Mouse (Mus musculus): ENCODE data around the gene Tspan9. TPM values are rescaled to one million over a fixed set of nuclear protein-coding genes. Genes with fewer than 3 reads are reported as not detected.
A peak's percentile ranks its signal among the peaks of the same experiment; 100 is the strongest.

Tspan9 gene
- polyA plus RNA-seq, 1 experiment from 2014 or later: 77.3 TPM

DNA sequence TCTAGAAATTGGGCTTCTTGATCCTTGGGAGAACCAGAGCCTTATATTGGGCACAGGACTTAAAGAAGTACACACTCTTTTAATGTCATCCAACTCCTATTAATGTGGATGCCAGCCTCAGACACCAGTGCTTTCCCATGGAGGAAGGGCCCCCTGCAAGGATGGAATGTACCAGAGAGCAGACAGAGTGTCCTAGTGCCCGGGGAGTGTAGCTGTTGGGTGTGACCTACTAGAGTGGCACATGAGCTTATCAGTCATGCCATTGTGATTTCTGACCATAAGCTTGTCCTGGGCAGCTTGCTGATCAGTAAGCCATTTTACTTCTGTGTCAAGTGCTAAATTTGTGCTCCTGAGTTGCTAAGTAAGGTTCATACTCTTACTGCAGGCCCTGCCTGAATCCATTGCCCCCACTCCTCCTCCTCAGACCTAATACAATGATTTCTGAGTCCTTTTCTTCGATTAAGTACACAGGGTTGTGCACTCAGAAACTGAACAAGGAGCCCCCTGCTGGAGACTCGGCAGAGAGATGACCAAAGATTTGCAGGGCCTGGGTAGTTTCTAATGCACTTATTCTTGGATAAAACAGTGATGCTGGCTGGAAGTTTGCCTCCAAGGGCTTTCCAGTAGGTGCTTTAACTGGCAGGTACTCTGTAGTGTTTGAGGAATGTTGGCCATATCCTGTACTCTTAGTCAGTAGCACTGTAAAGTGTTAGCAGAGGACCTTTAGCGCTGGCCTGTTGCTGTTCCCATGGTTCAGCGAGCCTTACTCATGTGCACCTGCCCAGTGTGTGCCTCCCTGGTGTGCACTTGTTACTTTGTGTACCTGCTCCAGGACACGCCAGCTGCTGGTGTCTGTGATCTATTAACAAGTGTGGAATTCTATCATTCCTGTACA, 25.6 kb upstream of the Tspan9 start:
- no peaks in the 10 kb centered on the region for H3K36me3 ChIP-seq (ENCODE audit: control insufficient read depth, insufficient read depth, low read length)
- H3K27ac ChIP-seq (replicated peaks): no peak overlapping the region
- no peak overlapping the region for H3K4me2 ChIP-seq (replicated peaks; ENCODE audit: low read depth)
- TF ChIP-seq EP300 (optimal IDR thresholded peaks at IDR 0.05) (no peak), CTCF (IDR thresholded peaks at IDR 0.05; ENCODE audit: low read depth) (peak; percentile 68)
- DNase-seq (ENCODE audit: low spot score) (peak; percentile 34), ATAC-seq (ENCODE audit: low FRiP score, low TSS enrichment) (no peak)
- H3K4me3 ChIP-seq (ENCODE audit: low read depth, low read length): no peak overlapping the region
- no peaks in the 10 kb centered on the region for H3K27me3 ChIP-seq (ENCODE audit: control insufficient read depth, insufficient read depth, low read length)
- 53% methylated on average over 6 of the region's 6 CpGs for WGBS
- no peaks in the 10 kb centered on the region for H3K4me1 ChIP-seq (replicated peaks; ENCODE audit: control insufficient read depth, insufficient read depth)
- no peaks in the 10 kb centered on the region for H3K9me3 ChIP-seq (ENCODE audit: control insufficient read depth, low read length)
- H3K9ac ChIP-seq (ENCODE audit: low read length): no peak overlapping the region

DNA sequence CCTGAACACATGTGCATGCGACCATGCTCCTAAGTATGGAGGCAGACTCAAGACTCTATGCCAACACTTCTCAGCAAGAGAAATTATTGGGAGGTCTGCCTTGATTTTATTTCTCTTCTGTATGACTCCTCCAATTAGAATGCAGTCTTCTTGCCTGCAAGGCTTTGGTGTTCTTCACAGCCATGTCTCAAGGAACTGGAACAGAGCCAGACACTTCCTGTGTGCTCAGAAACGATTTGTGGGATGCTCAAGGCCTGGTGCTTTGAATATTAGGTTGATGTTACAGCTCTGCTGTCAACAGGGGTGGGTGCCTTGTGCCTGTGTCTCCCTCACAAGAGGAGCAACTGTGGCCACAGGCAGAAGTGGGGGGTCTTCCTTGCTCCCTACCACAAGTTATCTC, 22.2 kb upstream of the Tspan9 start:
- Histone ChIP-seq H3K9ac (ENCODE audit: low read length) (no peak overlapping the region), H3K4me3 (ENCODE audit: low read depth, low read length) (no peak overlapping the region), H3K4me1 (replicated peaks; ENCODE audit: control insufficient read depth, insufficient read depth) (no peaks in the 10 kb centered on the region), H3K9me3 (ENCODE audit: control insufficient read depth, low read length) (no peaks in the 10 kb centered on the region), H3K27me3 (ENCODE audit: control insufficient read depth, insufficient read depth, low read length) (no peaks in the 10 kb centered on the region), H3K27ac (replicated peaks) (0 out of 2 replicates have a peak overlapping the region, but pooled peaks have one; percentile 35), H3K4me2 (replicated peaks; ENCODE audit: low read depth) (no peak overlapping the region), H3K36me3 (ENCODE audit: control insufficient read depth, insufficient read depth, low read length) (no peaks in the 10 kb centered on the region)
- DNase-seq (ENCODE audit: low spot score) (no peak), ATAC-seq (ENCODE audit: low FRiP score, low TSS enrichment) (no peak; the same call in 1 of the 2 replicates)
- 38% methylated on average over 2 of the region's 2 CpGs for WGBS
- no peak for TF ChIP-seq EP300 (optimal IDR thresholded peaks at IDR 0.05)
- TF ChIP-seq CTCF (IDR thresholded peaks at IDR 0.05; ENCODE audit: low read depth): no peak

DNA sequence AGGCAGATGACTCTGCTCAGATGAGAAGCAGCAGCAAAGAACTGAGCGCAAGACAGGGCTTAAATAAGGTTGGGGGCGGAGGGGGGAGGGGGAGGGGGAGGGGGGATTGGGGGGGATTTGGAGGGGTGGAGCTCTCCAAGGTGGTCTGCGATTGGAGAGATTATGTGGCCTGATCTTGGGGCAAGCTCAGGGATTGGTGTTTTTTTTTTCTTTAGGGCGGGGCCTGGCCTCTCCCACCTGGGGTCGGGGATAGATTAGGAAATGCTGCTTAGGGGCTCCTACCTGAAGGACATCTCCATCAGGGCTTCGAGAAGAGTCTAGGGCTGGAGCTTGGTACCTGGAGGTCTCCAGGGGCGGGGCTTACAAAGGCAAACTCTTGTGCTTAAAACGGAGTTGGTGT, 21.2 kb upstream of the Tspan9 start:
- 73% methylated on average over 6 of the region's 8 CpGs for WGBS
- no peak for DNase-seq (ENCODE audit: low spot score)
- H3K9me3 ChIP-seq (ENCODE audit: control insufficient read depth, low read length): no peaks in the 10 kb centered on the region

DNA sequence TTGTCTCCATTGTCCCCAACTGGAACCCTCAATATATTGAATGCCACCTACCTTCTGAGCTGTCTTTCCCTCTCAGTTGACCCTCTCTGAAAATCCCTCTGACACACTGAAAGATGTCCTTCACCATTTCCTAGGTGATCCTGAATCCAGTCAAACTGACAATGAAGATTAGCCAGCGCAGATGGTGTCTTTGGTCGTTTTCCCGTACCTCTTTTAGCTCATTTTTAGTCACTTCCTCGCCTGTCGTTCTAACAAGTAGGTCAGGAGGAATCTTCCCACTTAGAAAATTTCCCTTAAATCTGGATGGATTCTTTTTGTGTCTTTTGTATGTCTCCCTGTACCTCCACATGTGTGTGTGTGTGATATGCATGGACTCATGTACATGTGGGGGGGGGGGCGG, 15.7 kb upstream of the Tspan9 start:
- no peak for ATAC-seq (ENCODE audit: low FRiP score, low TSS enrichment)
- TF ChIP-seq CTCF (IDR thresholded peaks at IDR 0.05; ENCODE audit: low read depth): no peak
- TF ChIP-seq EP300 (optimal IDR thresholded peaks at IDR 0.05): no peak
- no peaks in the 10 kb centered on the region for H3K9me3 ChIP-seq (ENCODE audit: control insufficient read depth, low read length)

More for the DNA sequence above, 21.2 kb upstream of the Tspan9 start:
- Histone ChIP-seq H3K27ac (replicated peaks) (no peak overlapping the region), H3K4me2 (replicated peaks; ENCODE audit: low read depth) (no peak overlapping the region), H3K4me1 (replicated peaks; ENCODE audit: control insufficient read depth, insufficient read depth) (no peaks in the 10 kb centered on the region), H3K4me3 (ENCODE audit: low read depth, low read length) (no peak overlapping the region), H3K27me3 (ENCODE audit: control insufficient read depth, insufficient read depth, low read length) (no peaks in the 10 kb centered on the region), H3K9ac (ENCODE audit: low read length) (no peak overlapping the region), H3K36me3 (ENCODE audit: control insufficient read depth, insufficient read depth, low read length) (no peaks in the 10 kb centered on the region)
- no peak for ATAC-seq (ENCODE audit: low FRiP score, low TSS enrichment)
- TF ChIP-seq EP300 (optimal IDR thresholded peaks at IDR 0.05) (no peak), CTCF (IDR thresholded peaks at IDR 0.05; ENCODE audit: low read depth) (no peak)

DNA sequence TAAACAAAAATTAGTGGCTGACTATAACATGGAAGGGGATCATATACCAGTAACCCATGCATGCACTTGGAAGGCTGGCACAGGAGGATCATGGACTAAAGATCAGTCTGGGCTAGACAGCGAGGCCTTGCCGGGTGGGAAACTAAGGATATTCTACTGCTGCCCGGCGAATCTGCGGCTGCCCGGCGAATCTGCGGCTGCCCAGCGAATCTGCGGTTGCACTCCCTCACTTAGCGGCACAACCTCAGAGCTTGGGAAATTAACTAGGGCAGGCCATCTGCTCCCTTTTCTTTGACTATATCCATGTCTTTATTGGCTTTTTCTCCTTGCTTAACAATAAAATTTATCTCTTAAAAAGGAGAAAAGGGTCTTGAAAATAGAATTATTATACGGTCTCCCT, 14.6 kb upstream of the Tspan9 start:
- WGBS: 80% methylated on average over 12 of the region's 12 CpGs
- Histone ChIP-seq H3K36me3 (ENCODE audit: control insufficient read depth, insufficient read depth, low read length) (no peaks in the 10 kb centered on the region), H3K9ac (ENCODE audit: low read length) (no peak overlapping the region), H3K4me1 (replicated peaks; ENCODE audit: control insufficient read depth, insufficient read depth) (no peaks in the 10 kb centered on the region), H3K9me3 (ENCODE audit: control insufficient read depth, low read length) (no peaks in the 10 kb centered on the region), H3K4me3 (ENCODE audit: low read depth, low read length) (no peak overlapping the region), H3K27ac (replicated peaks) (no peak overlapping the region), H3K27me3 (ENCODE audit: control insufficient read depth, insufficient read depth, low read length) (no peaks in the 10 kb centered on the region), H3K4me2 (replicated peaks; ENCODE audit: low read depth) (no peak overlapping the region)
- ATAC-seq (ENCODE audit: low FRiP score, low TSS enrichment) (no peak), DNase-seq (ENCODE audit: low spot score) (no peak)
- TF ChIP-seq CTCF (IDR thresholded peaks at IDR 0.05; ENCODE audit: low read depth) (no peak), EP300 (optimal IDR thresholded peaks at IDR 0.05) (no peak)

More for the DNA sequence above, 15.7 kb upstream of the Tspan9 start:
- Histone ChIP-seq H3K9ac (ENCODE audit: low read length) (no peak overlapping the region), H3K4me3 (ENCODE audit: low read depth, low read length) (no peak overlapping the region), H3K4me2 (replicated peaks; ENCODE audit: low read depth) (no peak overlapping the region), H3K27ac (replicated peaks) (no peak overlapping the region), H3K27me3 (ENCODE audit: control insufficient read depth, insufficient read depth, low read length) (no peaks in the 10 kb centered on the region), H3K4me1 (replicated peaks; ENCODE audit: control insufficient read depth, insufficient read depth) (no peaks in the 10 kb centered on the region), H3K36me3 (ENCODE audit: control insufficient read depth, insufficient read depth, low read length) (no peaks in the 10 kb centered on the region)
- 90% methylated on average over 6 of the region's 6 CpGs for WGBS
- no peak for DNase-seq (ENCODE audit: low spot score)

DNA sequence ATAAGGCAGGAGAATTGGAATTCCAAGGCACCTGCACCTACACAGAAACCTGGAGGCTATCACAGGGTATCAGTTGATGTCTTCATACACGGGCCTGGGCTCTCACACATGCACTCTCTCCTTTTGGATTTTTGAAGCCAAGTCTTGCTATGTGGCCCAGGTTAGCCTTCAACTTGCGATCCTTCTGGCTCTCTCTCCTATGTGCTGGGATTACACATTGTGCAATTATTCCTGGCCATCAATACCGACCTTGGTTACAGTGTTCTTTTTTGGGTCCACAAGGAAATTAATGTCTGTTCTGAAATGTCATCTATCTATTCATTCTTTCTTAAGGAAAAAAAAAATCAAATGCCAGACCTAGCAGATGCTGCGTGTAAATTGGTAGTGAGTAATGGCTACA, 13.1 kb upstream of the Tspan9 start:
- Histone ChIP-seq H3K27ac (replicated peaks) (no peak overlapping the region), H3K9ac (ENCODE audit: low read length) (no peak overlapping the region), H3K27me3 (ENCODE audit: control insufficient read depth, insufficient read depth, low read length) (no peaks in the 10 kb centered on the region), H3K4me1 (replicated peaks; ENCODE audit: control insufficient read depth, insufficient read depth) (no peaks in the 10 kb centered on the region), H3K4me2 (replicated peaks; ENCODE audit: low read depth) (no peak overlapping the region), H3K4me3 (ENCODE audit: low read depth, low read length) (no peak overlapping the region), H3K9me3 (ENCODE audit: control insufficient read depth, low read length) (no peaks in the 10 kb centered on the region), H3K36me3 (ENCODE audit: control insufficient read depth, insufficient read depth, low read length) (no peaks in the 10 kb centered on the region)
- no peak for ATAC-seq (ENCODE audit: low FRiP score, low TSS enrichment)
- DNase-seq (ENCODE audit: low spot score): no peak
- TF ChIP-seq CTCF (IDR thresholded peaks at IDR 0.05; ENCODE audit: low read depth) (no peak), EP300 (optimal IDR thresholded peaks at IDR 0.05) (no peak)
- 72% methylated on average over 4 of the region's 4 CpGs for WGBS
